Mouse (Mus musculus) stomach, adult 2 months (tissue): Measurements from ENCODE around the gene Yjefn3. TPM values are rescaled to one million over a fixed set of nuclear protein-coding genes. Genes with fewer than 3 reads are reported as not detected.

Source experiments
- polyA plus RNA-seq: library from polyadenylated mRNA; depleted of rRNA; stranded (reverse); fragments of >200 nt; gene quantifications from 2 replicates; pipeline ENCODE4 v1.2.3, GENCODE M21; 2012; rRNA removed

The Yjefn3 gene
- 1.7 and 2.6 TPM in 2 replicates for polyA plus RNA-seq

DNA sequence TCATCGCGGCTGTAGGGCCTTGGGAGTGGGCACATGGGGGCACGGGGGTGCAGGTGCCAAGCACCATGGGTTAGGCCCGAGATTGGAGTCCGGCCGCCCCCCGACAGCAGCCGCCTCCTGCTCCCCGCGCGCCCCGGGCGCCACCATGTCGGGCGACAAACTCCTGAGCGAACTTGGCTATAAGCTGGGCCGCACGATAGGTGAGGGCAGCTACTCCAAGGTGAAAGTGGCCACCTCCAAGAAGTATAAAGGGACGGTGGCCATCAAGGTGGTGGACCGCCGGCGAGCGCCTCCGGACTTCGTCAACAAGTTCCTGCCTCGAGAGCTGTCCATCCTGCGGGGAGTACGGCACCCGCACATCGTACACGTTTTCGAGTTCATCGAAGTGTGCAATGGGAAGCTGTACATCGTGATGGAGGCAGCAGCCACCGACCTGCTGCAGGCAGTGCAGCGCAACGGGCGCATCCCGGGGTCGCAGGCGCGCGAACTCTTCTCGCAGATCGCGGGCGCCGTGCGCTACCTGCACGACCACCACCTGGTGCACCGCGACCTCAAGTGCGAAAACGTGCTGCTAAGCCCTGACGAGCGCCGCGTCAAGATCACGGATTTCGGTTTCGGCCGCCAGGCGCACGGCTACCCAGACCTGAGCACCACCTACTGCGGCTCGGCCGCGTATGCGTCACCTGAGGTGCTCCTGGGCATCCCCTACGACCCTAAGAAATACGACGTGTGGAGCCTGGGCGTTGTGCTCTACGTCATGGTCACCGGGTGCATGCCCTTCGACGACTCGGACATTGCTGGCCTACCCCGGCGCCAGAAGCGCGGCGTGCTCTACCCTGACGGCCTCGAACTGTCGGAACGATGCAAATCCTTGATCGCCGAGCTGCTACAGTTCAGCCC is at the start of gene Yjefn3, which contains the start of the genes Tssk6 and Ndufa13:
Gene Yjefn3, minus strand, starts transcription at position 550 of the 900 bp plus-strand sequence.
Gene Tssk6, plus strand, starts transcription at position 22 of the 900 bp plus-strand sequence.
Gene Ndufa13, minus strand, starts transcription at position 396 of the 900 bp plus-strand sequence.

DNA sequence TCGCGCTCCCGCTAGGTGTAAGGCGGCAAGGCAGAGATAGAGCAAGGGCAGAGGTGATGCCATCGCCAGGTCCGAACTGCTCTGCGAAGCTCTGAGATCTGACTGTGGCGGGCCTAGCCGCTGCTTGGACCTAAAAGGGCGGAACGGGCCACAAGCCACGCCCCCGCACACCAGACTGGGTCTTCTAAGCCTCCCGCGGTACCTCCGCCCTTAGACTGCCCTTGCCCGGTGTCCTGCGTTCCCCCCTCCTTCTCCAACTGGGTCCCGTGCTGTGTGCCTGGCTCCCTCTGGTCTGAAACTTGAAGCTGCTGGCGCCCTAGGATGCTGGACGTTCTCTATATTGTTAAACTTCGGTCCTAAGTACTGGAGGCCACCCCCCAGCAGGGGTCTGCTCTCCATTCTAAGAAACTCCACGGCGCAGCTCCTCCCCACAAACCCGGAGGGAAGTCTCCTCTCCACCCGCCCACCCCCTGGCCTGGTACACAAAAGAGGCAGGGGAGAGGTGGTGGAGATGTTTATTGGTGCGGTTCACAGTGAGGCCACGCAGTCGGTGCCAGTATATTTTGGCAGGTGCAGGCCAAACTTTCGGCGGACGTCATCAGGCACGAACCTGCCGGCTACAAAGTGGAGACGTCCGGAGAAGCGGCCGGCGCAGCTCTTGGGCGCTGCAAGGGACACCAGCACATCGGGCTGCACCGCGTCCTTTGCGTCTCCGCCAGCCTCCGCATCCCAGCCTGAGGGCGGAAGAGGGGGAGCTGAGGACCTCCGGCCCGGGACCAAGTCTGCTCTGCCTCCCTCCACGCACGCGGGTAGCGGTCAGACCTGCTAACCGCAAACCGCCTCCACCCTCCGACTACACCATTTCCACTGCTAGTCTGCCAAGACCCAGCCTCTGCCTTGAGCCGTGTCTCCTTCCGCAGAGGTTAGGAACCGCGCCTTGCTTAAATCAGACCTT is 14.9 kb downstream of the Yjefn3 start, which contains the start of gene Cilp2:
Gene Cilp2, minus strand, starts transcription at position 399 of the 955 bp plus-strand sequence.

Other genes starting within 250 kb of the Yjefn3 start
- gene Zfp964, start 248.2 kb downstream of the Yjefn3 start, polyA plus RNA-seq = 0.06 and 0.08 TPM in 2 replicates
- gene Zfp869, start 192.0 kb downstream of the Yjefn3 start, polyA plus RNA-seq = 0.12 and 0.14 TPM in 2 replicates
- gene Zfp963, start 152.7 kb downstream of the Yjefn3 start, polyA plus RNA-seq = 0.19 and 0.43 TPM in 2 replicates
- gene Gm20422, start 127.8 kb downstream of the Yjefn3 start, polyA plus RNA-seq = 0.19 TPM in 1 of 2 replicates, not detected in the other
- 44.2 and 48.8 TPM in 2 replicates for gene Atp13a1, start 111.5 kb downstream of the Yjefn3 start, polyA plus RNA-seq
- 0.99 and 1.7 TPM in 2 replicates for gene Zfp866, start 111.5 kb downstream of the Yjefn3 start, polyA plus RNA-seq
- 23.4 and 25.5 TPM in 2 replicates for gene Gmip, start 94.0 kb downstream of the Yjefn3 start, polyA plus RNA-seq
- 2.4 and 3.4 TPM in 2 replicates for gene Lpar2, start 80.3 kb downstream of the Yjefn3 start, polyA plus RNA-seq
- 2.4 and 5.1 TPM in 2 replicates for gene Pbx4, start 70.2 kb downstream of the Yjefn3 start, polyA plus RNA-seq
- gene Cilp2, start 15.0 kb downstream of the Yjefn3 start, polyA plus RNA-seq = 0.17 and 0.34 TPM in 2 replicates
- 0.88 and 1.7 TPM in 2 replicates for gene Tssk6, start 528 bp downstream of the Yjefn3 start, polyA plus RNA-seq
- 58.7 and 79.5 TPM in 2 replicates for gene Ndufa13, start 154 bp downstream of the Yjefn3 start, polyA plus RNA-seq
- 41.2 and 45.5 TPM in 2 replicates for gene Gatad2a, start 93.7 kb upstream of the Yjefn3 start, polyA plus RNA-seq
- gene Mau2, start 140.0 kb upstream of the Yjefn3 start, polyA plus RNA-seq = 27.5 and 35.3 TPM in 2 replicates
- gene Sugp1, start 140.1 kb upstream of the Yjefn3 start, polyA plus RNA-seq = 2.5 and 5.6 TPM in 2 replicates
- gene Tm6sf2, start 170.2 kb upstream of the Yjefn3 start, polyA plus RNA-seq = 4.8 and 19.7 TPM in 2 replicates
- gene Hapln4, start 180.7 kb upstream of the Yjefn3 start, polyA plus RNA-seq = 0.58 and 0.99 TPM in 2 replicates
- gene Ncan, start 218.2 kb upstream of the Yjefn3 start, polyA plus RNA-seq = 0.04 TPM in 1 of 2 replicates, not detected in the other
- gene Nr2c2ap, start 228.6 kb upstream of the Yjefn3 start, polyA plus RNA-seq = 6.0 and 7.6 TPM in 2 replicates
- gene Rfxank, start 236.4 kb upstream of the Yjefn3 start, polyA plus RNA-seq = 15.6 and 18.6 TPM in 2 replicates
- gene Borcs8, start 236.8 kb upstream of the Yjefn3 start, polyA plus RNA-seq = 32.5 and 46.3 TPM in 2 replicates
- 0.16 and 0.40 TPM in 2 replicates for gene Mef2b, start 237.0 kb upstream of the Yjefn3 start, polyA plus RNA-seq